Mouse (Mus musculus) left cerebral cortex, adult 18-20 months (tissue): Measurements from ENCODE around the gene Zyg11b. TPM values are rescaled to one million over a fixed set of nuclear protein-coding genes. Genes with fewer than 3 reads are reported as not detected.

Source experiments
- DNase-seq, 2 experiments: peaks; one replicate each; pipeline ENCODE4 v3.0.0; 2021 to 2022; ENCODE audit warnings: low spot score in 2 of 2, mixed read lengths in 1 of 2
- total RNA-seq, 2 experiments: library from RNA; stranded (reverse); gene quantifications; 2 replicates each; pipeline ENCODE4 v1.2.3; 2021

Zyg11b gene
- total RNA-seq, 2 experiments from 2014 or later, result 92.2 to 94.5 TPM

DNA sequence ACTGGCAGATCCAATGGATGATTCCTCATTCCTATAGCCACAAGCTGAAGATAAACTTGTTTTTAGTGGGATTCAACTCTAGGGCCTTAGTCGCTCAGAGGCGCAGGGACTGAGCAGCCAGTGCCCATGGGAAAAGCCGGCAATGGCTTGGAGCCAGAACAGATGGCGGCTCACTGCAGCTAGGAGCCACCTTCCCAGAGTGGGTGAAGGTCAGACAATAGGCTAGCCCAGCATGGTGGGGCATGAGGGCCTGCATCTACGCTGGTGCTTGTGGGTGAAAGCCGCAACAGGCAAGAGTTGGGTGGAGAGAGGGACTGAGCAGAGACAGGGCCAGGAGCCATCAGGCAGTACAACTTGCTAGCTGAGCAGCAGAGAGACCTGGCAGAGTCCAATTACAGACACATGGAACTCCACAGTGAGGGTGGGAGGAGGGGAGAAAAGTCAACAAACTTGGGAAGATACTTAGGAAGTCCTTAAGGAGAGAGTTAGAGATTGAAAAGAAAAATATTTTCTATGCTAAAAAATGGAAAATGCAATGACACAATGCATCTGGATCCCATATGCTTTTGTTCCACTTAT is 104.5 kb downstream of the Zyg11b start:
- no peak for DNase-seq

DNA sequence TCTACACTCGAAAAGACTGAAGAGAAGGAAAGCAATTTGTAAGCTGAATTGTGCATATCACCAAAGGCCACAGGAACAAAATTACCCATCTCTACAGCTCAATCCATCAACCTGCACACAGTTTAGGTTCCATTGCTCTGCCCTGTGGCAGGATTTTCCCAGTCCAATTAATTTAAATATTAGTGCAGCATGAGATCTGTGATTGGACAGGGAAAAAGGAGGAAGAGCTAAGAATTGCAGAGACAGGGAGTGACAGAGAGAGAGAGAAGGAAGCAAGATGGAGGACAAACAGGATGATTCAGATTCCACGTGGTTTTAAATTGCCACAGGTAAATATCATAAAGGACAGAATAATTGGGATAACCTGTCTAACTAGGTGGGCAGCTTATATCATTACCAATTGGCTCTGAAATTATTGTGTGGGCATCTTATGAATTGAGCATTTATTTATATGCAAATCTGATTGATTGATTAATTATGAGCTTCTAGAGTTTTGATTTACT is 108.0 kb downstream of the Zyg11b start:
- DNase-seq, result no peak

DNA sequence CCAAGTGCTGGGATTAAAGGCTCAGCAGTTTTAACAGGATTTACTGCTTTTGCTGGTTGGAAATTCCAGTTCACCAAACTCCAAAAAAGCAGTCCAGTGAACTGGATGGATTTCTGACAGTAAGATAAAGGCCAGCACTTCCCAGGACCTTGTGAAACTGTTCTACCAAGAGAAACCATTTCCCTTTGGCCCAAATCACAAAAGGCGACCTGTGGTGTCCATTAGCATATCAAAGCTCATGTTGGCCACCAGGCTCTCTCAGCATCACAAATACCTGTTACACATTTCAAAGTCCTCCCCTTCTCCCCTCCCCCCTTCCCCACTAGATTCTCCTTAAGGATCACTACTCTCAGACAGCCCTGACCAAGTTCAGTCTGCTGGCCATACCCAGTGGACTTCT is 118.6 kb downstream of the Zyg11b start:
- no peak for DNase-seq

Other genes starting within 250 kb of the Zyg11b start
- gene Podn, start 204.7 kb downstream of the Zyg11b start, total RNA-seq, result 1 to 10 TPM; 8.2 to 9.3 TPM
- 100 to 1,000 TPM; 103 to 109 TPM for gene Scp2, start 156.1 kb downstream of the Zyg11b start, total RNA-seq
- gene Echdc2, start 135.7 kb downstream of the Zyg11b start, total RNA-seq, result 10 to 100 TPM in 1 of 2 experiments, 1 to 10 TPM in 1; 8.9 to 10.7 TPM
- gene Zyg11a, start 83.0 kb downstream of the Zyg11b start, total RNA-seq, result not detected
- 10 to 100 TPM; 27.7 to 30.7 TPM for gene Coa7, start 27.0 kb upstream of the Zyg11b start, total RNA-seq
- not detected for gene Shisal2a, start 82.3 kb upstream of the Zyg11b start, total RNA-seq
- gene Gpx7, start 105.9 kb upstream of the Zyg11b start, total RNA-seq, result 1 to 10 TPM; 3.5 to 5.3 TPM
- gene Tut4, start 158.3 kb upstream of the Zyg11b start, total RNA-seq, result 10 to 100 TPM; 29.3 to 38.3 TPM